Mouse (Mus musculus): ENCODE measurements around the gene Syndig1l. TPM values are rescaled to one million over a fixed set of nuclear protein-coding genes. Genes with fewer than 3 reads are reported as not detected.
A peak's percentile ranks its signal among the peaks of the same experiment; 100 is the strongest.

Syndig1l gene
- polyA plus RNA-seq, 1 experiment from 2014 or later = not detected

DNA sequence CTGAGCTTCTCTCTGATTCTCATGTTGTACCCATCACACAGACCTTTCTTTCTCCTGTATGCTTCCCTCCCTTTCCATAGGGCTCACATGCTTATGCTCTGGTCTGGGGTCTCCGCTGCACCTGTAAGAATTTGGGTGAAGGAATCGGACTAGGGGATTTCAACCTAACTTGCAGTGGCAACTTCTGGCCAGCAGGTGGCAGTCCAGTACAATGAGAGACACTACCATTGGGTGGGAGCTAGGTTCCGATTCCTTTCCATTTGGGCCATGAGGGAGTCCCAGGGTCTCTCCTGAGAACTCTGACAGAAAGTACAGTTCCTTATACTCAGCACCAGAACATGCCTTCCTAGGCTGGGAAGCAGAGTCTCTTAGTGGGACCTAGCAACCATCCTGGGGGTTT, 44.7 kb downstream of the Syndig1l start:
- no peak for TF ChIP-seq EP300 (IDR thresholded peaks at IDR 0.05; ENCODE audit: low read depth)
- peak; percentile 97 for TF ChIP-seq CTCF (IDR thresholded peaks at IDR 0.05; ENCODE audit: low read depth)
- no peak overlapping the region for H3K4me3 ChIP-seq (ENCODE audit: low read depth, low read length)
- H3K4me2 ChIP-seq (ENCODE audit: low read depth, low read length) = no peak overlapping the region
- H3K9ac ChIP-seq (replicated peaks) = no peak overlapping the region
- H3K4me1 ChIP-seq (ENCODE audit: insufficient read depth) = no peaks in the 10 kb centered on the region
- no peak for ATAC-seq
- 0 out of 2 replicates have a peak, but pooled peaks cover 7% of the 10 kb centered on the region for H3K27me3 ChIP-seq (ENCODE audit: insufficient read depth, low read length)
- peak; percentile 68 for DNase-seq
- H3K27ac ChIP-seq (ENCODE audit: low read depth) = no peak overlapping the region
- H3K36me3 ChIP-seq (replicated peaks; ENCODE audit: insufficient read depth, low read length) = no peaks in the 10 kb centered on the region
- WGBS (ENCODE audit: insufficient replicate concordance) = 17% methylated on average over 3 of the region's 3 CpGs
- H3K9me3 ChIP-seq (ENCODE audit: low read length) = no peaks in the 10 kb centered on the region

GRCm38 (mm10) chr12:84650234-84650633, 48.4 kb downstream of the Syndig1l start:
- TF ChIP-seq CTCF (IDR thresholded peaks at IDR 0.05; ENCODE audit: low read depth) = no peak
- TF ChIP-seq EP300 (IDR thresholded peaks at IDR 0.05; ENCODE audit: low read depth) = no peak
- H3K27ac ChIP-seq (ENCODE audit: low read depth) = no peak overlapping the region
- H3K9me3 ChIP-seq (ENCODE audit: low read length) = no peaks in the 10 kb centered on the region
- H3K4me3 ChIP-seq (ENCODE audit: low read depth, low read length) = no peak overlapping the region
- 0 out of 2 replicates have a peak, but pooled peaks cover 7% of the 10 kb centered on the region for H3K27me3 ChIP-seq (ENCODE audit: insufficient read depth, low read length)
- H3K9ac ChIP-seq (replicated peaks) = no peak overlapping the region
- no peaks in the 10 kb centered on the region for H3K36me3 ChIP-seq (replicated peaks; ENCODE audit: insufficient read depth, low read length)
- ATAC-seq (no peak), DNase-seq (no peak)
- H3K4me1 ChIP-seq (ENCODE audit: insufficient read depth) = no peaks in the 10 kb centered on the region
- WGBS (ENCODE audit: insufficient replicate concordance) = 81% methylated on average over 13 of the region's 13 CpGs
- H3K4me2 ChIP-seq (ENCODE audit: low read depth, low read length) = no peak overlapping the region

DNA sequence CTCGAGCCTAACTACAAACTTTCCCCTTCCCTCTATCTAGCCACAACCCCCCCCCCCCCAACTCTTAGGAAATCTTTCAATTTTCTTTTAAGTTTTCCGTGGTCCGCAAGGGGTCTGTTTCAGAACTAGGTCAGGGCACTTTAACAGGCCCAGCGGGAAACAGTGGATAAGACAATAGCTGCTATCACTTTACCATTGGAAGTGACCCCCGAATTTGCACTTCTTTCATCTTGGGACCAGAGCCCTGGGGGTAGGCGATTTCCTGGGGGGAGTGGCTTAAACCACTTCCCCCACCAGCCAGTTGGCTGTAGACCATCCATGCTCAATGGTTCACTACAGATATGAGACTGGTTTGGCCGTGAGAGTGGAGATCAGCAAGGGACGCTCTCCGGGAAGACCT, 58.0 kb downstream of the Syndig1l start, which contains the start of gene Vrtn:
TSS of gene Vrtn (plus strand) at position 366 of the 400 bp plus-strand sequence.
- ATAC-seq (no peak), DNase-seq (no peak)
- TF ChIP-seq EP300 (IDR thresholded peaks at IDR 0.05; ENCODE audit: low read depth) (no peak), CTCF (IDR thresholded peaks at IDR 0.05; ENCODE audit: low read depth) (no peak)
- no peak within 1 kb of the TSS for H3K9ac ChIP-seq (replicated peaks)
- no peak within 1 kb of the TSS for H3K4me2 ChIP-seq (ENCODE audit: low read depth, low read length)
- no peaks in the 10 kb centered on the region for H3K9me3 ChIP-seq (ENCODE audit: low read length)
- no peaks in the 10 kb centered on the region for H3K4me1 ChIP-seq (ENCODE audit: insufficient read depth)
- no peak within 1 kb of the TSS for H3K27ac ChIP-seq (ENCODE audit: low read depth)
- no peak within 1 kb of the TSS for H3K4me3 ChIP-seq (ENCODE audit: low read depth, low read length)
- WGBS (ENCODE audit: insufficient replicate concordance) = 12% methylated on average over 9 of the region's 9 CpGs
- H3K36me3 ChIP-seq (replicated peaks; ENCODE audit: insufficient read depth, low read length) = no peaks in the 10 kb centered on the region
- H3K27me3 ChIP-seq (ENCODE audit: insufficient read depth, low read length) = peaks cover 34% of the 10 kb centered on the region

DNA sequence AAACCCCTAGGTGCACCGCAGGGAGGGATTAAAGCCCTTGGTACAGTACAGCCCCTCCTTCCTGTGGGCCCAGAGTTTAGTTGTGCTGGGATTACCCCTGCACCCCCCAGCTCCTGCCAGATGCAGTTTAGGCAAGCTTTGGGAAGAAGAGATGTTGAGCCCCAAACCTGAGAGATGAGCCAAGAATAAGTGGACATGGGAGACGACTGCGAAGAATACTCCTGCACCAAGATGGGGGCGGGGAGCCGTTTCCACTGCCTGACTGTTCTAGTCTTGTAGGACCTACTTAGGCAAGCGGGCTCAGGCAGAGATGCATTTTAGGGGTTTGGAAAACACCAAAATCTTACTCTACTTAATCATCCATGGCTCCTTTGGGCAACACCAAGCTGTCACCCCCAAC, 58.4 kb downstream of the Syndig1l start:
- 21% methylated on average over 6 of the region's 6 CpGs for WGBS (ENCODE audit: insufficient replicate concordance)
- Histone ChIP-seq H3K27ac (ENCODE audit: low read depth) (no peak overlapping the region), H3K9ac (replicated peaks) (no peak overlapping the region), H3K4me1 (ENCODE audit: insufficient read depth) (no peaks in the 10 kb centered on the region), H3K9me3 (ENCODE audit: low read length) (no peaks in the 10 kb centered on the region), H3K4me3 (ENCODE audit: low read depth, low read length) (no peak overlapping the region), H3K36me3 (replicated peaks; ENCODE audit: insufficient read depth, low read length) (no peaks in the 10 kb centered on the region), H3K27me3 (ENCODE audit: insufficient read depth, low read length) (peaks cover 34% of the 10 kb centered on the region), H3K4me2 (ENCODE audit: low read depth, low read length) (no peak overlapping the region)
- no peak for ATAC-seq
- DNase-seq = no peak
- TF ChIP-seq CTCF (IDR thresholded peaks at IDR 0.05; ENCODE audit: low read depth) (no peak), EP300 (IDR thresholded peaks at IDR 0.05; ENCODE audit: low read depth) (no peak)

- Histone ChIP-seq H3K4me1 (ENCODE audit: insufficient read depth) (no peaks in the 10 kb centered on the region), H3K4me2 (ENCODE audit: low read depth, low read length) (no peak overlapping the region), H3K9ac (replicated peaks) (no peak overlapping the region), H3K27me3 (ENCODE audit: insufficient read depth, low read length) (no peaks in the 10 kb centered on the region), H3K9me3 (ENCODE audit: low read length) (no peaks in the 10 kb centered on the region), H3K27ac (ENCODE audit: low read depth) (no peak overlapping the region), H3K4me3 (ENCODE audit: low read depth, low read length) (no peak overlapping the region), H3K36me3 (replicated peaks; ENCODE audit: insufficient read depth, low read length) (no peaks in the 10 kb centered on the region)
- WGBS (ENCODE audit: insufficient replicate concordance) = 59% methylated on average over 3 of the region's 3 CpGs
- DNase-seq (no peak), ATAC-seq (no peak)
- TF ChIP-seq CTCF (IDR thresholded peaks at IDR 0.05; ENCODE audit: low read depth) = no peak
- TF ChIP-seq EP300 (IDR thresholded peaks at IDR 0.05; ENCODE audit: low read depth) = no peak
Measured at GRCm38 (mm10) chr12:84631867-84632266, 66.8 kb downstream of the Syndig1l start.

Other genes starting within 250 kb of the Syndig1l start
- 98.3 and 99.4 TPM in 2 replicates for gene Aldh6a1, start 247.8 kb downstream of the Syndig1l start, polyA plus RNA-seq (2015; fragmentation: Nextera tagmentation; extraction: Ambion mirVana)
- 7.8 and 8.1 TPM in 2 replicates for gene Lin52, start 247.4 kb downstream of the Syndig1l start, polyA plus RNA-seq (2015; fragmentation: Nextera tagmentation; extraction: Ambion mirVana)
- gene Vsx2, start 129.1 kb downstream of the Syndig1l start, polyA plus RNA-seq (2015; fragmentation: Nextera tagmentation; extraction: Ambion mirVana) = not detected in 2 replicates
- 2.1 and 2.7 TPM in 2 replicates for gene Abcd4, start 81.4 kb downstream of the Syndig1l start, polyA plus RNA-seq (2015; fragmentation: Nextera tagmentation; extraction: Ambion mirVana)
- not detected in 2 replicates for gene Vrtn, start 57.8 kb downstream of the Syndig1l start, polyA plus RNA-seq (2015; fragmentation: Nextera tagmentation; extraction: Ambion mirVana)
- 29.7 and 30.0 TPM in 2 replicates for gene Npc2, start 74.3 kb upstream of the Syndig1l start, polyA plus RNA-seq (2015; fragmentation: Nextera tagmentation; extraction: Ambion mirVana)
- gene Isca2, start 74.4 kb upstream of the Syndig1l start, polyA plus RNA-seq (2015; fragmentation: Nextera tagmentation; extraction: Ambion mirVana) = 97.5 and 99.9 TPM in 2 replicates
- gene Ltbp2, start 177.7 kb upstream of the Syndig1l start, polyA plus RNA-seq (2015; fragmentation: Nextera tagmentation; extraction: Ambion mirVana) = 0.31 and 0.59 TPM in 2 replicates